Mouse (Mus musculus) CD8-positive naive resting alpha-beta T cell, adult 57 days (primary cell): Measurements from ENCODE around the gene Ryr3. TPM values are rescaled to one million over a fixed set of nuclear protein-coding genes. Genes with fewer than 3 reads are reported as not detected.

Source experiments
- total RNA-seq: library from RNA; stranded (reverse); gene quantifications from one replicate; pipeline ENCODE4 v1.2.4, GENCODE M21; 2023

Gene Ryr3
- total RNA-seq, result 0.34 TPM

DNA sequence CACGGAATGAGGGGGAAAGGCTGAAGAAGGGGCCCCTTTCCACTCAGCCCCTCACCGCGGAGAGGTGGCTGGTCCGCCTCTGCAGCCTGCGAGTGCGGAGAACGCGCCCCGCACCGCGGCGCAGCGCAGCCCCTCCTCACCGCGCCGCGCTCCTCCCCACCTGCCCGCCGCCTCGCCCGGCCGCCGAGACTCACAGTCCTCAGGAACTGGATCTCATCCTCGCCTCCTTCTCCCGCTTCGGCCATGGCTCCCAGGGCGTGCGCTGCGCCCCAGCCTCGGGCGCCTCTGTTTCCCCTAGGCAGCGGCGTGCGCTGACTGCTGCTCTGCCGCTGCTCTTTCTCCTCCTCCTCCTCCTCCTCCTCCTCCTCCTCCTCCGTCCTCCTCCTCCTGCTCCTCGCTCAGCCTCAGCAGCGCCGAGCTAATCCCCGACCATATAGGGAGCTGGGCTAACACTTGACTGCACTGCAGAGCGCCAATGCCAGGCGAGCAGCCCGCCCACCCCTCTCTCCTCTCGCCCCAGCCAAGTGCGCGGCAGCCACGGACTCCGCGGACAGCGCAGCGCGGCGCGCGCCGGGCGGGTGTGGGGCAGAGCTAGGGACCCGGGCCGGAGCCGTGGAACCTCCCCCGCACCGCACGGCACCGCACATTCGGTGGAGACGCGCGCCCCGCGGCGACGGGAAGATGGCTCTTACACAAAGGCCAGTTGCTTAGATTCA, at the start of gene Ryr3:
TSS of gene Ryr3 (minus strand) at position 351 of the 716 bp plus-strand sequence.

Other genes starting within 250 kb of the Ryr3 start
- not detected for gene Tmco5b, start 68.6 kb upstream of the Ryr3 start, total RNA-seq
- gene Fmn1, start 110.6 kb upstream of the Ryr3 start, total RNA-seq, result 1.6 TPM